Mouse (Mus musculus) heart, adult 2 months (tissue): ENCODE results near the gene Ttc4. TPM values are rescaled to one million over a fixed set of nuclear protein-coding genes. Genes with fewer than 3 reads are reported as not detected.

Experiments used
- DNase-seq, 2 experiments: peaks; one replicate each; pipeline ENCODE4 v3.0.0; 2021
- H3K27ac ChIP-seq: fragments of 200-600 bp; 2 replicates; pipeline ENCODE4 v1.8.1; 2022
- H3K27me3 ChIP-seq: fragments of 200-500 bp; 2 replicates; pipeline ENCODE4 v1.6.1; 2012; ENCODE audit warnings: mild to moderate bottlenecking, low read length, inconsistent platforms, mixed read lengths; ENCODE audit not compliant: control insufficient read depth, insufficient read depth
- H3K36me3 ChIP-seq: fragments of 200-500 bp; 2 replicates; pipeline ENCODE4 v1.6.1; 2012; ENCODE audit warnings: low read length, inconsistent platforms; ENCODE audit not compliant: control insufficient read depth, insufficient read depth
- H3K4me1 ChIP-seq: fragments of 200-500 bp; 2 replicates; pipeline ENCODE4 v1.6.1; 2011; ENCODE audit warnings: low read length; ENCODE audit not compliant: control insufficient read depth, insufficient read depth
- H3K4me3 ChIP-seq: fragments of 200-600 bp; 2 replicates; pipeline ENCODE4 v1.8.1; 2022
- H3K79me2 ChIP-seq: fragments of 200-500 bp; replicated peaks from 2 replicates; pipeline ENCODE4 v1.6.1; 2012; ENCODE audit warnings: mild to moderate bottlenecking, inconsistent platforms, low read length, moderate library complexity, mixed read lengths; ENCODE audit not compliant: control insufficient read depth, insufficient read depth
- H3K9ac ChIP-seq: fragments of 200-500 bp; 2 replicates; pipeline ENCODE4 v1.6.1; 2012; ENCODE audit warnings: low read depth, mild to moderate bottlenecking, control low read depth, inconsistent platforms, low read length, mixed read lengths
- CTCF ChIP-seq: fragments of 200-600 bp; IDR thresholded peaks from 2 replicates; pipeline ENCODE4 v1.8.1; 2022; ENCODE audit warnings: antibody characterized with exemption, mild to moderate bottlenecking, moderate library complexity
- EP300 ChIP-seq: fragments of 200-500 bp; IDR thresholded peaks from 2 replicates; pipeline ENCODE4 v1.6.1; 2011; ENCODE audit warnings: low read depth, low read length, control low read depth; ENCODE audit not compliant: insufficient read depth
- POLR2A ChIP-seq: fragments of 200-500 bp; IDR thresholded peaks from 2 replicates; pipeline ENCODE4 v1.6.1; 2011; ENCODE audit warnings: mild to moderate bottlenecking, low read depth, low read length, control low read depth; ENCODE audit not compliant: insufficient read depth
- WGBS: fragments of 180-500 bp; shearing (Covaris S2); methylation state at CpG from one replicate; pipeline ENCODE4 v1.1.7; 2018; 5-methylcytosine and 5-hydroxymethylcytosine counted together
- intact Hi-C: fragments of 180-260 bp; cut with DNase I; formaldehyde crosslinking; loops from one replicate; pipeline ENCODE4 v1.15.1; 2025
- polyA plus RNA-seq: library from polyadenylated mRNA; depleted of rRNA; stranded (reverse); fragments of >200 nt; gene quantifications from 2 replicates; pipeline ENCODE4 v1.2.3, GENCODE M21; 2012
- total RNA-seq, 2 experiments: library from RNA; stranded (reverse); gene quantifications; 2 replicates each; pipeline ENCODE4 v1.2.3; 2021

Gene Ttc4
- total and polyA plus RNA-seq, 3 experiments: 16.9 to 28.7 (median 18.5) TPM

- TF ChIP-seq POLR2A: no peak
- TF ChIP-seq CTCF: no peak
- TF ChIP-seq EP300: no peak
- Histone ChIP-seq H3K27ac (no peak overlapping the region), H3K27me3 (no peaks in the 10 kb centered on the region), H3K79me2 (no peaks in the 10 kb centered on the region), H3K4me3 (no peak overlapping the region), H3K4me1 (no peaks in the 10 kb centered on the region), H3K9ac (no peak overlapping the region), H3K36me3 (no peaks in the 10 kb centered on the region)
- WGBS: 77% methylated on average over 6 of the region's 6 CpGs
- intact Hi-C loops: no loop called here
- no peak for DNase-seq
These were observed 14.0 kb downstream of the Ttc4 start for GRCm38 (mm10) chr4:106664697-106665096.

- Histone ChIP-seq H3K27ac (no peak overlapping the region), H3K9ac (no peak overlapping the region), H3K27me3 (no peaks in the 10 kb centered on the region), H3K4me3 (no peak overlapping the region), H3K4me1 (no peaks in the 10 kb centered on the region), H3K79me2 (no peaks in the 10 kb centered on the region), H3K36me3 (no peaks in the 10 kb centered on the region)
- DNase-seq: no peak
- no peak for TF ChIP-seq EP300
- TF ChIP-seq POLR2A: no peak
- TF ChIP-seq CTCF: no peak
- 74% methylated on average over 5 of the region's 5 CpGs for WGBS
- intact Hi-C loops: no loop called here
These were observed 14.7 kb downstream of the Ttc4 start for GRCm38 (mm10) chr4:106663956-106664470.

- no peaks in the 10 kb centered on the region for H3K27me3 ChIP-seq
- H3K4me1 ChIP-seq: peaks cover 2% of the 10 kb centered on the region; the same call in 1 of the 2 replicates
- 91% methylated on average over 10 of the region's 10 CpGs for WGBS
- no peaks in the 10 kb centered on the region for H3K79me2 ChIP-seq
- H3K36me3 ChIP-seq: no peaks in the 10 kb centered on the region
- intact Hi-C loops: no loop called here
- TF ChIP-seq CTCF: no peak
- no peak for TF ChIP-seq EP300
- no peak for TF ChIP-seq POLR2A
- no peak overlapping the region for H3K27ac ChIP-seq
- no peak overlapping the region for H3K9ac ChIP-seq
- H3K4me3 ChIP-seq: no peak overlapping the region
- no peak for DNase-seq
These were observed 23.1 kb downstream of the Ttc4 start for GRCm38 (mm10) chr4:106655681-106656080.

GRCm38 (mm10) chr4:106653051-106653450 is 25.7 kb downstream of the Ttc4 start:
- 91% methylated on average over 15 of the region's 15 CpGs for WGBS
- no peaks in the 10 kb centered on the region for H3K36me3 ChIP-seq
- no peak for TF ChIP-seq EP300
- TF ChIP-seq POLR2A: no peak
- no peak for TF ChIP-seq CTCF
- H3K4me1 ChIP-seq: peaks cover 2% of the 10 kb centered on the region
- no peak overlapping the region for H3K9ac ChIP-seq
- no peaks in the 10 kb centered on the region for H3K27me3 ChIP-seq
- no peak for DNase-seq
- no peaks in the 10 kb centered on the region for H3K79me2 ChIP-seq
- no peak overlapping the region for H3K27ac ChIP-seq
- intact Hi-C loops: no loop called here
- no peak overlapping the region for H3K4me3 ChIP-seq

GRCm38 (mm10) chr4:106652546-106652945 is 26.2 kb downstream of the Ttc4 start:
- H3K27ac ChIP-seq: no peak overlapping the region
- DNase-seq: no peak
- intact Hi-C loops: no loop called here
- H3K4me3 ChIP-seq: no peak overlapping the region
- peaks cover 2% of the 10 kb centered on the region for H3K4me1 ChIP-seq
- H3K9ac ChIP-seq: no peak overlapping the region
- 86% methylated on average over 3 of the region's 3 CpGs for WGBS
- TF ChIP-seq CTCF (no peak), EP300 (no peak), POLR2A (no peak)
- H3K27me3 ChIP-seq: no peaks in the 10 kb centered on the region
- no peaks in the 10 kb centered on the region for H3K79me2 ChIP-seq
- H3K36me3 ChIP-seq: no peaks in the 10 kb centered on the region

- Histone ChIP-seq H3K4me1 (peaks cover 2% of the 10 kb centered on the region), H3K36me3 (no peaks in the 10 kb centered on the region), H3K79me2 (no peaks in the 10 kb centered on the region), H3K4me3 (peak within 1 kb of the TSS; percentile 74), H3K27me3 (no peaks in the 10 kb centered on the region), H3K27ac (peak within 1 kb of the TSS; percentile 49), H3K9ac (peak within 1 kb of the TSS; percentile 75)
- intact Hi-C loops: loop anchor here (2.0 kb wide), 1 partner anchor 28 kb away; the partner anchor contains the start of gene Ttc4
- DNase-seq: peak; percentile 97
- WGBS: 3% methylated on average over 40 of the region's 40 CpGs
- no peak for TF ChIP-seq CTCF
- 0 out of 2 replicates have a peak, but pooled peaks have one; percentile 19 for TF ChIP-seq EP300
- peak; percentile 84 for TF ChIP-seq POLR2A
These were observed 27.8 kb downstream of the Ttc4 start, which contains the start of gene Pars2 for GRCm38 (mm10) chr4:106650833-106651527. Pars2 (plus strand) TSS chr4:106651069.
